Mouse (Mus musculus) hindbrain, embryonic 15.5 days (tissue): ENCODE measurements around the gene Rbak. TPM values are rescaled to one million over a fixed set of nuclear protein-coding genes. Genes with fewer than 3 reads are reported as not detected.
A peak's percentile ranks its signal among the peaks of the same experiment; 100 is the strongest.

ENCODE experiments used
- ATAC-seq: fragments of 200-750 bp; cut with Nextera tagmentation; 2 replicates; pipeline ENCODE4 v1.8.0; 2017; ENCODE audit warnings: low read depth, moderate number of reproducible peaks, moderate TSS enrichment; ENCODE audit not compliant: low FRiP score
- H3K27ac ChIP-seq: fragments of 300-500 bp; sonication (generic); replicated peaks from 2 replicates; pipeline ENCODE4 v1.5.1; 2015; ENCODE audit warnings: mild to moderate bottlenecking, inconsistent platforms
- H3K27me3 ChIP-seq: fragments of 300-500 bp; sonication (generic); 2 replicates; pipeline ENCODE4 v1.6.1; 2015; ENCODE audit warnings: control low read depth, inconsistent platforms
- H3K36me3 ChIP-seq: fragments of 300-500 bp; sonication (generic); 2 replicates; pipeline ENCODE4 v1.6.1; 2015; ENCODE audit warnings: control low read depth, inconsistent platforms
- H3K4me1 ChIP-seq: fragments of 300-500 bp; sonication (generic); replicated peaks from 2 replicates; pipeline ENCODE4 v1.6.1; 2015; ENCODE audit warnings: control low read depth, inconsistent platforms
- H3K4me2 ChIP-seq: fragments of 300-500 bp; sonication (generic); 2 replicates; pipeline ENCODE4 v1.6.1; 2015; ENCODE audit warnings: moderate library complexity, mild to moderate bottlenecking, inconsistent platforms
- H3K4me3 ChIP-seq: fragments of 300-500 bp; sonication (generic); 2 replicates; pipeline ENCODE4 v1.5.1; 2015; ENCODE audit warnings: mild to moderate bottlenecking, inconsistent platforms
- H3K9ac ChIP-seq: fragments of 300-500 bp; sonication (generic); 2 replicates; pipeline ENCODE4 v1.6.1; 2015; ENCODE audit warnings: inconsistent platforms
- H3K9me3 ChIP-seq: fragments of 300-500 bp; sonication (generic); 2 replicates; pipeline ENCODE4 v1.6.1; 2016; ENCODE audit warnings: control low read depth, inconsistent platforms
- WGBS: fragments of 180-500 bp; shearing (Covaris S2); methylation state at CpG from one replicate; pipeline ENCODE4 v1.1.7; 2015; 5-methylcytosine and 5-hydroxymethylcytosine counted together
- microRNA-seq: library from miRNA; unstranded; fragments of <30 nt; microRNA quantifications from one replicate; pipeline ENCODE4, GENCODE M21; 2016
- polyA plus RNA-seq: library from polyadenylated mRNA; unstranded; fragments of >200 nt; fragmentation: Nextera tagmentation; extraction: Ambion mirVana; gene quantifications from 2 replicates; pipeline ENCODE4 v1.2.1, GENCODE M21; 2015

Rbak gene
- polyA plus RNA-seq, 1 experiment from 2014 or later: 13.8 TPM

GRCm38 (mm10) chr5:143132935-143133514 is 47.5 kb downstream of the Rbak start:
- H3K9ac ChIP-seq: no peak overlapping the region
- no peak overlapping the region for H3K27ac ChIP-seq
- H3K4me2 ChIP-seq: no peak overlapping the region
- no peak overlapping the region for H3K4me3 ChIP-seq
- H3K36me3 ChIP-seq: no peaks in the 10 kb centered on the region
- no peaks in the 10 kb centered on the region for H3K4me1 ChIP-seq
- ATAC-seq: no peak
- no peaks in the 10 kb centered on the region; the same call in 1 of the 2 replicates for H3K9me3 ChIP-seq
- 77% methylated on average over 13 of the region's 13 CpGs for WGBS
- H3K27me3 ChIP-seq: no peaks in the 10 kb centered on the region

GRCm38 (mm10) chr5:143130342-143130741 is 50.2 kb downstream of the Rbak start:
- Histone ChIP-seq H3K4me3 (no peak overlapping the region), H3K9ac (no peak overlapping the region), H3K4me2 (no peak overlapping the region), H3K4me1 (peaks cover 7% of the 10 kb centered on the region), H3K27ac (no peak overlapping the region), H3K27me3 (no peaks in the 10 kb centered on the region), H3K36me3 (no peaks in the 10 kb centered on the region), H3K9me3 (no peaks in the 10 kb centered on the region; the same call in 1 of the 2 replicates)
- 90% methylated on average over 7 of the region's 7 CpGs for WGBS
- no peak for ATAC-seq

GRCm38 (mm10) chr5:143129101-143129500 is 51.5 kb downstream of the Rbak start:
- WGBS: 85% methylated on average over 16 of the region's 16 CpGs
- Histone ChIP-seq H3K27ac (no peak overlapping the region), H3K4me2 (no peak overlapping the region), H3K4me3 (no peak overlapping the region), H3K9me3 (no peaks in the 10 kb centered on the region; the same call in 1 of the 2 replicates), H3K9ac (no peak overlapping the region), H3K4me1 (peaks cover 10% of the 10 kb centered on the region), H3K27me3 (no peaks in the 10 kb centered on the region), H3K36me3 (no peaks in the 10 kb centered on the region)
- no peak for ATAC-seq

- no peaks in the 10 kb centered on the region; the same call in 1 of the 2 replicates for H3K9me3 ChIP-seq
- WGBS: 78% methylated on average over 8 of the region's 8 CpGs
Observed at GRCm38 (mm10) chr5:143127837-143128236, 52.7 kb downstream of the Rbak start.

GRCm38 (mm10) chr5:143126908-143127307 is 53.7 kb downstream of the Rbak start:
- WGBS: 70% methylated on average over 4 of the region's 4 CpGs

More at GRCm38 (mm10) chr5:143127837-143128236, 52.7 kb downstream of the Rbak start:
- Histone ChIP-seq H3K4me1 (peaks cover 10% of the 10 kb centered on the region), H3K4me3 (no peak overlapping the region), H3K27me3 (no peaks in the 10 kb centered on the region), H3K9ac (no peak overlapping the region), H3K27ac (no peak overlapping the region), H3K4me2 (no peak overlapping the region), H3K36me3 (no peaks in the 10 kb centered on the region)
- ATAC-seq: no peak

GRCm38 (mm10) chr5:143126089-143126488 is 54.5 kb downstream of the Rbak start:
- H3K4me1 ChIP-seq: peaks cover 10% of the 10 kb centered on the region
- no peak for ATAC-seq
- WGBS: 87% methylated on average over 8 of the region's 9 CpGs
- H3K27ac ChIP-seq: peak overlapping the region; percentile 77
- no peaks in the 10 kb centered on the region for H3K36me3 ChIP-seq
- no peak overlapping the region for H3K4me3 ChIP-seq
- H3K9ac ChIP-seq: no peak overlapping the region
- no peaks in the 10 kb centered on the region; the same call in 1 of the 2 replicates for H3K9me3 ChIP-seq
- H3K4me2 ChIP-seq: 0 out of 2 replicates have a peak overlapping the region, but pooled peaks have one; percentile 8
- no peaks in the 10 kb centered on the region for H3K27me3 ChIP-seq

More at GRCm38 (mm10) chr5:143126908-143127307, 53.7 kb downstream of the Rbak start:
- no peaks in the 10 kb centered on the region; the same call in 1 of the 2 replicates for H3K9me3 ChIP-seq
- H3K27ac ChIP-seq: no peak overlapping the region
- no peaks in the 10 kb centered on the region for H3K27me3 ChIP-seq
- peaks cover 10% of the 10 kb centered on the region for H3K4me1 ChIP-seq
- no peak overlapping the region for H3K4me3 ChIP-seq
- no peak overlapping the region for H3K9ac ChIP-seq
- H3K4me2 ChIP-seq: no peak overlapping the region
- ATAC-seq: no peak
- no peaks in the 10 kb centered on the region for H3K36me3 ChIP-seq

GRCm38 (mm10) chr5:143125601-143126000 is 55.0 kb downstream of the Rbak start:
- H3K27me3 ChIP-seq: no peaks in the 10 kb centered on the region
- no peak overlapping the region for H3K9ac ChIP-seq
- 0 out of 2 replicates have a peak overlapping the region, but pooled peaks have one; percentile 8 for H3K4me2 ChIP-seq
- ATAC-seq: peak; percentile 78
- H3K4me3 ChIP-seq: no peak overlapping the region
- H3K9me3 ChIP-seq: no peaks in the 10 kb centered on the region; the same call in 1 of the 2 replicates
- H3K4me1 ChIP-seq: peaks cover 10% of the 10 kb centered on the region
- H3K36me3 ChIP-seq: no peaks in the 10 kb centered on the region
- H3K27ac ChIP-seq: peak overlapping the region; percentile 77
- WGBS: 22% methylated on average over 7 of the region's 7 CpGs

GRCm38 (mm10) chr5:143124805-143125378 is 55.7 kb downstream of the Rbak start:
- no peak overlapping the region for H3K4me3 ChIP-seq

GRCm38 (mm10) chr5:143122673-143123072 is 57.9 kb downstream of the Rbak start:
- WGBS: 35% methylated on average over 1 of the region's 1 CpGs
- Histone ChIP-seq H3K4me2 (no peak overlapping the region), H3K27ac (no peak overlapping the region), H3K9ac (no peak overlapping the region), H3K36me3 (no peaks in the 10 kb centered on the region), H3K27me3 (no peaks in the 10 kb centered on the region), H3K4me3 (no peak overlapping the region), H3K4me1 (peaks cover 10% of the 10 kb centered on the region), H3K9me3 (no peaks in the 10 kb centered on the region)
- ATAC-seq: no peak

More at GRCm38 (mm10) chr5:143124805-143125378, 55.7 kb downstream of the Rbak start:
- WGBS: 74% methylated on average over 4 of the region's 4 CpGs
- Histone ChIP-seq H3K4me2 (no peak overlapping the region), H3K27ac (peak overlapping the region; percentile 77), H3K27me3 (no peaks in the 10 kb centered on the region), H3K36me3 (no peaks in the 10 kb centered on the region), H3K4me1 (peaks cover 10% of the 10 kb centered on the region), H3K9ac (no peak overlapping the region), H3K9me3 (no peaks in the 10 kb centered on the region; the same call in 1 of the 2 replicates)
- no peak for ATAC-seq

Small RNA genes within 50 kb of the gene (microRNA-seq; reads per million reads assigned to microRNA genes)
- not detected for gene Gm44405

Other genes with a start within 250 kb of the Rbak start
- gene Fscn1, start 220.4 kb downstream of the Rbak start, polyA plus RNA-seq: 488 and 506 TPM in 2 replicates
- 30.4 and 30.8 TPM in 2 replicates for gene Rnf216, start 67.8 kb downstream of the Rbak start, polyA plus RNA-seq
- 0.04 and 0.07 TPM in 2 replicates for gene Olfr718-ps1, start 33.2 kb downstream of the Rbak start, polyA plus RNA-seq
- gene Spdye4b, start 242 bp upstream of the Rbak start, polyA plus RNA-seq: not detected in 2 replicates
- gene Spdye4a, start 46.1 kb upstream of the Rbak start, polyA plus RNA-seq: not detected in 2 replicates
- gene Zfp12, start 54.4 kb upstream of the Rbak start, polyA plus RNA-seq: 19.1 and 19.2 TPM in 2 replicates
- gene Zfp316, start 89.2 kb upstream of the Rbak start, polyA plus RNA-seq: 11.1 and 13.1 TPM in 2 replicates
- gene Zfp853, start 112.8 kb upstream of the Rbak start, polyA plus RNA-seq: 0.27 and 0.31 TPM in 2 replicates
- gene E130309D02Rik, start 134.6 kb upstream of the Rbak start, polyA plus RNA-seq: 31.7 and 32.7 TPM in 2 replicates
- gene Zdhhc4, start 148.5 kb upstream of the Rbak start, polyA plus RNA-seq: 66.1 and 69.8 TPM in 2 replicates
- gene Grid2ip, start 176.6 kb upstream of the Rbak start, polyA plus RNA-seq: 0.47 and 0.48 TPM in 2 replicates
- gene Kdelr2, start 223.1 kb upstream of the Rbak start, polyA plus RNA-seq: 130 and 133 TPM in 2 replicates